Comparison of ENCODE assay signal across 26 mouse cellular contexts in genomic region chr4:45412433-45413192, GRCm38 (mm10). TPM values are rescaled to one million over a fixed set of nuclear protein-coding genes. Genes with fewer than 3 reads are reported as not detected.
A peak's percentile ranks its signal among the peaks of the same experiment; 100 is the strongest.
DNase-seq lines count a peak whose midpoint lies in the region.
"Had no signal": no experiment of that assay in that cellular context is flagged by ENCODE, and none has a peak within 500 bp of the region (broad histone marks: within the 10 kb centered on the region; RNA-seq: fewer than 3 reads in every experiment).

No protein-coding gene starts in this region.

- DNase-seq in adrenal gland, adult 2 months = peak; percentile 62
- DNase-seq in adrenal gland, postnatal 4 days (ENCODE audit: low spot score in 2 of 2) = no peak
- DNase-seq in heart, embryonic 10.5 days (ENCODE audit: low spot score) = no peak
- no peak for DNase-seq in heart, postnatal 10 days
- peak; percentile 57 for DNase-seq in ovary, adult 18-20 months (ENCODE audit: low spot score)
- DNase-seq in ovary, postnatal 14 days (ENCODE audit: low spot score) = no peak
- DNase-seq in layer of hippocampus, adult 11-12 months (ENCODE audit: low spot score) = no peak
- DNase-seq: cerebellum, adult 11-12 months; cerebellum, adult 8-10 months; cerebellum, postnatal 36 days; embryo, embryonic 11 days; gastrocnemius, adult 2 months; gastrocnemius, postnatal 14 days; heart, adult 11 months; heart, postnatal 14 days; heart, postnatal 4 days had no signal

- 0 out of 2 replicates have a peak, but pooled peaks cover 11% of the 10 kb centered on the region for H3K27me3 ChIP-seq in heart, embryonic 10.5 days (ENCODE audit: insufficient read depth, poor library complexity, severe bottlenecking)
- H3K27me3 ChIP-seq: forebrain, embryonic 15.5 days; heart, embryonic 12.5 days; heart, embryonic 15.5 days had no signal

- no peaks in the 10 kb centered on the region for H3K9me3 ChIP-seq in heart, embryonic 10.5 days
- H3K9me3 ChIP-seq: embryonic facial prominence, embryonic 10.5 days; embryonic facial prominence, embryonic 13.5 days; forebrain, embryonic 12.5 days; forebrain, embryonic 15.5 days; heart, embryonic 12.5 days; heart, embryonic 15.5 days had no signal

- peak overlapping the region; percentile 44; the same call in 1 of the 2 replicates for H3K27ac ChIP-seq in heart, embryonic 10.5 days
- peak overlapping the region; percentile 91 for H3K27ac ChIP-seq in brown adipose tissue, adult 24 weeks (replicated peaks; ENCODE audit: low read depth, low read length)
- H3K27ac ChIP-seq: embryonic facial prominence, embryonic 10.5 days; embryonic facial prominence, embryonic 13.5 days; forebrain, embryonic 12.5 days; forebrain, embryonic 15.5 days; gastrocnemius, adult 2 months; heart, embryonic 15.5 days; hindbrain, embryonic 14.5 days; hindbrain, postnatal 0 days had no signal

- H3K4me1 ChIP-seq in heart, embryonic 10.5 days = peaks cover 27% of the 10 kb centered on the region
- H3K4me1 ChIP-seq in brown adipose tissue, adult 24 weeks (ENCODE audit: control insufficient read depth, insufficient read depth, insufficient read length, low read length) = 0 out of 2 replicates have a peak, but pooled peaks cover 8% of the 10 kb centered on the region

- no peaks in the 10 kb centered on the region for H3K36me3 ChIP-seq in heart, embryonic 10.5 days
- H3K36me3 ChIP-seq: embryonic facial prominence, embryonic 10.5 days; embryonic facial prominence, embryonic 13.5 days; forebrain, embryonic 12.5 days; forebrain, embryonic 15.5 days; heart, embryonic 12.5 days; heart, embryonic 15.5 days had no signal

- WGBS in heart, embryonic 10.5 days = 61% methylated on average over 16 of the region's 16 CpGs

- no peak overlapping the region for H3K4me3 ChIP-seq in heart, embryonic 10.5 days
- H3K4me3 ChIP-seq in brown adipose tissue, adult 24 weeks (ENCODE audit: insufficient read depth, low read depth, low read length) = no peak overlapping the region
- H3K4me3 ChIP-seq: embryonic facial prominence, embryonic 10.5 days; embryonic facial prominence, embryonic 13.5 days; erythroblast, embryonic 14.5 days; forebrain, embryonic 12.5 days; forebrain, embryonic 15.5 days; gastrocnemius, adult 2 months; heart, embryonic 12.5 days; heart, embryonic 15.5 days had no signal

- intact Hi-C loops in heart, postnatal 10 days (cut with DNase I) = loop anchor here (5.0 kb wide), 1 partner anchor 395 kb away; the partner anchor contains the start of gene Polr1e

RNA-seq across cellular contexts. Expression of gene Slc25a51, which starts 4.0 kb away (rescaled TPM):
- 100 to 1,000 TPM; 298 to 434 TPM for total RNA-seq in adrenal gland, adult 2 months (2021)
- 136 and 197 TPM in 2 replicates for polyA plus RNA-seq in adrenal gland, adult 2 months (2012; rRNA removed)
- 100 to 1,000 TPM; 242 to 245 TPM for total RNA-seq in adrenal gland, postnatal 4 days (2021)
- polyA plus RNA-seq in heart, embryonic 10.5 days (2016; fragmentation: Nextera tagmentation; extraction: Ambion mirVana) = 66.2 and 77.3 TPM in 2 replicates
- 100 to 1,000 TPM; 132 to 179 TPM for total RNA-seq in heart, postnatal 10 days (2021)
- 220 and 224 TPM in 2 replicates for polyA plus RNA-seq in brown adipose tissue, adult 24 weeks (2012; ENCODE audit: insufficient read depth, insufficient read length, missing spikeins)

Comparison
In these comparisons a context has a peak if more than half of its experiments do, and no peak if none do; other contexts are left out.
1. DNase-seq: peak in adrenal gland, adult 2 months (single experiment) and ovary, adult 18-20 months (single experiment); none in adrenal gland, postnatal 4 days (0 of 2), heart, embryonic 10.5 days (single experiment), heart, postnatal 10 days (0 of 2), ovary, postnatal 14 days (single experiment) and layer of hippocampus, adult 11-12 months (single experiment).